Mouse (Mus musculus): ENCODE data around the gene Hoxb6.

Hoxb6 gene

DNA sequence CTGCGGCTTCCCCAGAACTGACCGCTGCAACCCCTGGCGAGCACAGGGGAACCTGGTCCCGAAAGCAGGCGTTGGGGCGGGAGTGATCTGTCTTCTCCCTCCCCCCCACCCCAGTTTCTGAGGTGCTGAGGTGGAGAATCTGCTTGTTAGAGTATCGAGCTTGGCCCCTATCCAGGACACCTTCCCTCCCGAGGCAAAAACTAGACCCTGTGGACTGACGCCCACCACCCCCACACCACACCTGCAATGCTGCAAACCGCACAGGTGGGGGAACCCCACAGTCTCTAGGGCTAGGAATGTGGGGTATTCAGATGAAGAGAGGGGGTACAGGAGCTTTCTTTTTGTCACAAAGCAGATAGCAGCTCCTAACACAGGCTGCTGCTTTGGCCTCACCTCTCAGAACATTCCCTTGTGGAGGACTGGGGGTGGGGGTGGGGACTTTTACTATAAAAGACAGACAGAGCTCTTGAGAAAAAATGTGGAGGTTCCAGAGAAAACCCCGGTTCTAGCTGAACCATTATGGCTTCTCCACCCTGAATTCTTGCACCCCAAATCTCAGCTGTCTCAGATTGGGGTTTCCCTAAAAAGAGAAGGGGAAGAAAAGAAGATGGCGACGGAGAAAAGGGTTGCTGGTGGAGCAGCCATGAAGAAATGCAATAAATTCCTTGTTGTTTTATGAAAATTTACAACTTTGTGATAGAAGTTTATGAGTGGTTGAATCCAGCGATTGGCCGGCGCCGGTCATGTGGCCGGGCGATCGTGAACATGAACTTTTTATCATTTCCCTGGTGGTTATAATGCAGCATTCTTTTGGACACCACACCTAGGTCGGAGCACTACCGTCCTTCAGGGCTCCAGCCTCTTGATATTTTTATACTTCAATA, at the start of gene Hoxb6:
TSS of gene Hoxb6 (plus strand) at position 796 of the 884 bp plus-strand sequence.
- DNase-seq, result no peak

DNA sequence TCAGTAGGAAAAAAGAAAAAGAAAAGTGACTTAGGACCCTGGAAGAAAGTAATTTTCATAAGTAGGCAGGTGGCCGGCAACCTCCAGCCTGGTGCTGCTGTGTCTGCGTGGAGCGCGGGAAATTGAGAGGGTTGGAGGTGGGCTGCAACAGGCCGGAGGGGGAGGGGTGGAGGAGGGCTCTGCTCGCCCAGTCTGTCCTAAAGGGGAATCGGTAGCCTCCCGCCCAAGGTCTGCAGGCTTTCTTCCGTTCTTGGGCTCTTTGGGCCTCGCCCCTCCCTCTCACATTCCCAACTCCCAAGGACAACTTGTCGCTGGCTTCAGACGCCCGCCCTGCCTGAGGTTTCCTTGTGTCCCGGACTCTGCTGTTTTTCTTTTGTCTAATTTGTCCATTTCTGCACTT, 41.4 kb upstream of the Hoxb6 start:
- no peak for DNase-seq

DNA sequence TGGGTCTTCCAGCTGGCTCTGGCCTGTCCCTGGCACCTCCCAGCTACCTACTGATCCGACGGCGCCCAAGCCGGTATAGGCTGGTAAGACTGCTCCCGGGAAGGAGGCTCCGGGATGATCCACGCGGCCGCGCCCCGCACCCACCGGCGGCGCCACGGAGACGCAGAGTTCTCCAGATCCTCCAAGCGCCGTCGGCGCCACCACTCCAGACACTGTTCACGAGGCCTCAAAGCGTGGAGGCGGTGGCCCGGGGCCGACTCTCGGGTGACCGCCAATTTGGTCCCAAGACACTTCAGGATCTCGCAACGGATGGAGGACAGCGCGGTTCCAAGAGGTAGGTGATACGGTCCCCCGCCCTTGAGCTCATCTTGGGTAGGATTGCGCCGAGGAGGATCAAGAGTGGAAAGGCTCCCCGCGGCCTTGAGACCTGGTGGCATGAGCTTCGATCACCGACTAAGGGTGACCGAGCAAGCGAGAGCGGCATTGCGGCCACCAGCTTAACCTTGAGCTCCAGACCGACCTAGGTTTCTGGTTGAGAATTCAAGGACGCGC, 40.7 kb upstream of the Hoxb6 start:
- DNase-seq, result no peak

DNA sequence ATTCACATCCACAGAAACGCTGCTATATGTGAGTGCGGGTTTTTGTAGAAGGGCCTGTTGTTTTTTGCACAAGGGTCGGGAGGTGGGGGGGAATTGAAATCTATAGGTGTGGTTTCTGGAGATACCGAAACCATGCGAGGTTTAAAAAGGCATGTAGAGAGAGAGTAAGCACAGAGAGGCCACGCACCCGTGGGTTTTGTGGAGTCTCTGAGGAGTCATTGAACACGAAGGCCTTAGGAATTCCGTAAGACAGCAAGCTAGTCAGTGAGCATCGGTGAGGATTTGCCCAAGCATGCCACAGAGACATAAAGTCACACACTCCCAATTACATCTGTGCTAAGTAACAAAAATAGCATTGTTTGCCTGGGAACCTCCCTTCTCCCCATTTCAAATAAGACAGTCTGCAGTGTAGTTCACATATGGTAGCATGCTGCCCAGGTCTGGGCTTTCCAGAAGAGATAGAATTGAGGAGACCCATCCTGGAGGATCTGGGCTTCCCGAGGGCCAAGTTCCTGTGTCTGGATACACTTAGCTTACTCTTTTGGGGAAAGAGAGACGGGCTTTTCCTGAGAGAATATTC, 39.6 kb upstream of the Hoxb6 start:
- no peak for DNase-seq

DNA sequence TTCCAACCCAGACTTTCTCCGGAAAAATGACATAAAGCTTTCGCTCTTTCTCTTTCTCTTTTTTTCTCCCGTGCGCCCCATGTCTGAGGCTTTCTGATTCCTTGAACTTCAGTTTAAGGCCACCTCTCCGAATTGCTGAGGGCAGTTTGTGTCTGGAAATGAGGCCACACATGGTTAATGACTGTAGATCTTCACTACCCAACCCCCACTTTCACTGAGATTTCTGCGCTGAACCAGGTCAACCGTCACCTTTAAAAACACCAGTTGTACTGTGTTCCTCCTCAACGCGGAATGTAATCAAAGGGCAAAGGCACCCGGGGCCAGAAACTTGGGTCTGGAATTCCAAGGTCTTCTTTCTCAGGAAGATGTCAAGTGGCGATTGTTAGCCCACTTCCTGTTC, 38.1 kb upstream of the Hoxb6 start:
- DNase-seq, result no peak

DNA sequence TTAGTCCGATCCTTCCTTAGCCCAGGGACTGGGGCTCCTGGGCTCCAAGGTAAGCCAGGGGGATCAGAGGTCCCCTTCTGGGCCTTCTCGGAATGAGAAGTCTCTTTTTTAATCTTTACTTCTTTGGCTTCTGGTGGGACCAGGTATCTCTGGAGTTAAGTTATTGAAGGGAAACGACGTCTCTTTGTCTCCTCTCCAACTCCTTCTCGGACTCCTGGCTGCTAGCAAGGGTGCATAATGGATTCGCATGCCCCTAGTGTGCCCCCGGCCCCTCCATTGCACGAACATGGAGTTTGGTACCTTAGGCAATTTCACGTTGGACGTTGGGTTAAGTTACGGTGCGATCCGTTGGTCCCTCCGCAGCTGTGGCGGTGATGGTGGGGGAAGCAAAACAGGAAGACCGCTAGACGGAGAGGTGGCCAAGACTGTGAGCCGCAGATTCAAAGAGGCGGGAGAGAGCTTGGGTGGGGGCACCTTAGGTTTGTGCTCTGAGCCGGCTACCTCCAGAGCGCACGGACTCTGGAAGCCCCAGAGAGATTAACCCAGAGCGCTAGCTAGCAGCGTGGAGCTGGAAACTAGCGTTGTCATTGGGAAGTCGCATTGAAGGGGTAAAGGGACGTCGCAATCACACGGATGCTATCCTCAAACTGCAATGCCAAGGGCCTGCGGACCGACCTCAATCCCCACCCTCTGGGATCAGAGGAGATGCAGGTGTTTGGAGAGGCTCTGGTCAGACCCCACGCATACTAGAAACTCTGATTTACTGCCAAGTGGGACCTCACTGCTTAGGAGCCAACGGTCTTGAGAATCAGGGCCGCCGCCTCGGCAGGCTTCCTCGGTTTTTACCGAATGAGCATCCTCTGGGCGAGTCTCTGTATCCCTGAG, 36.9 kb upstream of the Hoxb6 start:
- DNase-seq, result no peak

DNA sequence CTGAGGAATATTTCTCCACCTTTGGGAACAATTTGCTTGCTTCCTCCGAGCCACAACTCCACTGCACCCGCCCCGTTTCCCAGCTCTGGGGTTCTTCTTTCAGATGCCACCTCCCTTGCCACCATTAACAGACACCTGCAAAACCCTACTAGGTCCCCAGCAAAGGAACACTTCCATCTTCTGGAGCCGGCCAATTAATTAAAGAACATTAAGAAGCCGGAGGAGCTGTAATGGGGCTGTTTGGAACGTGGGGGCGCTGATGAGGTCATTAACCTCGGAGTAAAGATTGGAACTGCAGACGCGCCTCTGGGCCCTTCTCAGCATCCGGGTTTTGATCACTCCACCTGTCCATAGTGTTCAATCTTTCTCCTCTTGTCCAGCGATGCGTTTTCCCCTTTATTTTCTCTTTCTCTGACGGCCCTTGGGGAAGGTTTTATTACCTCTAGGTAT, 36.3 kb upstream of the Hoxb6 start:
- no peak for DNase-seq

DNA sequence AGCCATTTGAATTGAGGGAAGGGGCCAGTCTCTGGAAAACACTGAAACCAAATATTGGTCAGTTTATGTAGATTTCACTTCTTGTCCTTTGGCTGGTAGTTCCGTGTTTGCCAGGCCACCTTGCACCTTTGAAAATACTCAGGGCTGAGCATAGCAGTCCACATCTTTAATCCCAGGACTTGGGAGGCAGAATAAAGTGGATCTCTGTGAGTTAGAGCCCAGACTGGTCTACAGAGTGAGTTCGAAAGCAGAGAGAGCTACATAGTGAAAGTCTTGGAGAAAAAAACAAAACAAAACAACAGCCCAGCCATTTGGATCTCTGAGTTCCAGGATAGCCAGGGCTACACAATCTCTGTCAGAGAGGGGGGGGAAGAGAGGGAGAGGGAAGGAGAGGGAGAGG, 35.1 kb upstream of the Hoxb6 start:
- no peak for DNase-seq

DNA sequence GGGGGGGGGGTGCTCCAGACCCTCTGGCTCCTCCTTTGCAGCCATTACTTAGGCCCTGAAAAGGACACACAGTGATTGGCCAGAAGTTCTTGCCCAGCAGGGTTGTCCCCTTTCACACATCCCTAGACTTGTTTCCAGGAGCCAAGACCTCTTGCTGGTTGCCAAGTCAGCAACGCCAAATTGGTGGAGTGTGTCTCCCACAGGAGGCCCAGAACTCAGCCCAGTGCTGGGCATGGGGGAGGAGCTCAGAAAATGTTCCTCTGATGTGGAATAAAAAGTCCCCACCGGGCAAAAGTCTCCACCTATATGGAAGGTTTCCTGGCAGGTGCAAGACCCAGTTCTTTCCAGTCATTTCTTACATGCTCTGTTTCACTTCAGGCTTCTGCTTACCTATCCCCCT, 33.2 kb upstream of the Hoxb6 start:
- DNase-seq, result no peak

DNA sequence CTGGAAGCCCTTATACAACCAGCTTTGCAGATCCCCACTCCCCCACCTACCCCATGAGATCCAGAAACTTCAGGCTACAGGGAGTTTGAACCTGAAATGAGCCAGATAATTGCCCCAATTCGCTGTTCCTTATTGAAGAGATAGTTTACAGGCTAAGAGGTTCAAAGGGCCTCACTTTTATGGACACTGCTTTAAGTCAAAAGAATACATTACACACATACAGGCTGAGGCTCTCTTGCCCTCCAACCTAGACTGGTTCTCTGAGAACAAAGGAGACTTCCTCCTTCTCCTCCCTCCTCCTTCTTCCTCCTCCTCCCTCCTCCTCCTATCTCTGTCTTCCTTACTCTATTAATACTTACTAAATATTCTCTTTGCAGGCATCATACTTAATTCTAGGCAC, 32.8 kb upstream of the Hoxb6 start:
- DNase-seq, result no peak

DNA sequence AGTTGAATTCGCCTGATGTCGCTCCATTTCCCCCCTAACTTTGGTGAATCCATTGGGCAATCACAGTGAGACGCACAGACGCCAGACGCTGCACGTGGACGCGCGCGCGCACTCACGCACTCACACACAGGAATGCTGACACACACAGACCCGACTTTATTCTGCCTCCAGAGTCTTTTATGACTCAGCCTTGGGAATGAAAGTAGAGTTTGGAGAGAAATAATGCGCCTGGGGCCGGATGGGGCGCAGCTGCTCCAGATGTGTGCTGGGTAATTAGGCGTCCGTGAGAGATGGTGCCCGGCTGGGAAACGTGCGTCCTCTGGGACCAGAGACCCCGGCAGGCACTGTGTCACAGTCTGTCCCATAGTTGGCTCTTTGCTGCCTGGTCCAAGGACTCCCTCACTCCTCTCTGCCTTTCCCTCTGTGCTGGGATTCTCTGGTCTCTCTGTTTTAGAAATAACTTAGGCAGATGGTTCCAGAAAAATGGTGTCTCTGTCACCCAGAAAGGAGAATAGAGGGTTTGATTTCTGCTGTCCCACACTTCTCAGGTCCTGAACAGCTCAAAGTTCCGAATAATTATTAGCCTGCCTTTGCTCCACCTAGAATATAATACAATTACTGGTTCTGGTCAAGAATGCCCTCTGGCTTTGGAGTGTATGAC, 31.8 kb upstream of the Hoxb6 start:
- DNase-seq, result no peak

DNA sequence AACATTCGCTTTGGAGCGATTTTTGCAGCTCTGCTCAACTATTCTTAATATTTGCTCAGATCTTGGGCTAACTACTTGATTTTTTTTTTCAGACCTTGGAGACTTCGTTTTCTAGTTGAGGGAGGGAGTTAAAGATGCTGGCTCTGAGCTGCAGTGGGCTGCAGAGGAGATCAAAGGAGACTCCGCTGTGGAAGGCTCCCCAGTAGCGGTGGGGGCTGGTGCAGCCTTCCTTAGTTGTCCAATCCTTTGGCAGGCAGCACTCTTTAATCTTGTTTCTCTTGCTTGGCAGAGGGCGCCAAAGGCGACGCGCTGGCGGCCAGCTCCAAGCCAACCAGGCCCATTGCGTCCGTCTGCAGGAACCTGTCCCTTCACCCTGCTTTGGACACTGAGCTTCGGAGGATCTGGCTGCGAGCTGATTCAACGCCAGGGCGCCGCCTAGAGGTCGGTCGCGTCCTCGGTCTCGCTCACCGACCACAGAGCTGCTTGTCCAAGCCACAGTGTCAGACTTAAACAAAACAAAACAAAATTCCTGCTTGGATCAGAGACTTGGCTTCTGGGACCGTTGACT, 30.9 kb upstream of the Hoxb6 start:
- DNase-seq, result no peak

DNA sequence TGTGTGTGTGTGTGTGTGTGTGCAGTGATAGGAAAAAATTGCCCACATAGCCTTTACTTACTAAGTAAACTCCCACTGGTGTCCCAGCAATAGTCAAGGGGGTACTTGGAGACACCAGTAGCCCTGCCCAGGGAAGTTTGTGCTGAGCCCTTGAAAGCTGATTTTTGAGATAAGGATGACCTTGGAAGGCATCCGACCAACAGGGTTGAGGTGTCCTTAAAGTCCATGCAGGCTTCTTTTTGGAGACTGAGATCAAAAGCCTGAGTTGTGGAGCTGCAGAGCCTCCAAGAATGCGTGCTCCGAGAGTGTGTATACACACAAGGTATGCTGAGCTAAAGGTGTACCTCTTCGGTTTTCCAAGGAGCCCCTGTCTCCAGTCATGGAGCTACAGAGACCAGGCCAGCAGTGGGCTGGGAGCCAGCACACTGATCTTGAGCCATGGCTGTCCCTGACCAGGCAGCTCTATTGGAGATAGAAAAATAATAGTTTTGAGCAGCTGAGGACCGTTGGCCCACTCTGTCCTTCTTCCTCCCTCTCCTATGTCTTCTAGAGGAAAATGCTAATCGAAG, 29.9 kb upstream of the Hoxb6 start:
- DNase-seq, result no peak

DNA sequence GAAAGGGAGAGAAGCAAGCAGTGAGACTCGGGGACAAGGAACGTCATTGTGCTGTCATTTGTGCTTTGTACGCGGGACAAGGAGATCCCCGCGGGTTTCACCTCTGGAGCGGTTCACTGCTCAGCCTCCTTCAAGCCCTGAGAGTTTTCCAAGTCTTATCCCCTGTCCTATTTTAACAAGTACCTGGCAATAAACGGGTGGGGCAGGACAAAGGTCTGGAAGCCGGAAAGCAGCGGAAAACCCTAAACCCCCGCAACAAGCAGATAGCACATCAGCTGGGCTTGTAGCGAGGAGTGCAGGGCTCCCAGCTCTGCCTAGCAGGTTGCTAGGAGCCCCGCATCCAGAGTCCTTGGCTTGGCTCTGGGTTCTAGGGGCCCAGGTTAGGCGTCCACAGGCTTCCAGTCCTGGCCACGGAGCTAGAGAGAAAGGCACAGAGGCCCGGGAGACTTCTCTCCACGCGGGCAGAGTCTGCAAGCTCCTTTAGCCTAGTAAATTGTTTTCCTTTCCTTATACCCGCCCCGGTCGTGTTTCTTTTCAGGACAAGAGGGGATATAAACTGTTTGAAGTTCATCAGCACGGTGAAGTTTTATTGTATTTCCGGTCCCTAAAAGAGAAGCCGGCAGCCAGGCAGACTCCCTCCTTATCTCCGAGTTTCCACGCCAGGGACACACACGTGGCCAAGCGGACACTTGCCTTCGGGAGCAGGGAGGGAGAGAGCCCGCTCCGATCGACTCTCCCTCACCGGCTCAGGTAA, 28.5 kb upstream of the Hoxb6 start:
- DNase-seq, result no peak

DNA sequence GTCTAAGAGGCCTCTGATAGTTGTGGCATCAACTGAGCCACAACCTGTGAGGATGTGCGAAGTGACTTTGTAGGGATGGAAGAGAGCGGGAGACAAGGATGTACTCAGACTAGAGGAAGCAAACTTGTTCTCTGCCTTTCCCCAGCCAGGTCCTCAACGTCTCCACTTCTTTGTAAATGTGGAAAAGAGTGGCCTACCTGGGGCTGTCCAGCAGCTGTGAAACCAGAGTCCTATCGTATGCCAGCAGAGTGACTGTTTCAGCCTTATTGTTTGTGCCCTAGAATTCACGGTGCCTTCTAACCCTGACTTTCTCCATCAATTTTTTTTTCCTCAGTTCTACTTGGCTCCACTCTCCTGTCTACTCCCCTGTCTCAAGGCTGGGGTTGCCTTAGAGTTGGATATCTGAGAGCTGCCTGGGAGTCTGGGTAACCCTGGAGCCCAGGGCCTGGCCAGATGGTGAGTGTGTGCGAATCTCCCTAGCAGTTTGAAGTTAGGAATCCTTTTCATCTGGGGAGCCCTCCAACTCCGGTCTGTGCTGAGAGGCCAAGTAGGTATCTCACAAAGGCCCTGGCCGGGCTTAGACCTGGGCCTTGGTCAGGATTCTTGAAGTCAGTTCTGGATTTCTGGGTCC, 27.8 kb upstream of the Hoxb6 start:
- DNase-seq, result no peak

DNA sequence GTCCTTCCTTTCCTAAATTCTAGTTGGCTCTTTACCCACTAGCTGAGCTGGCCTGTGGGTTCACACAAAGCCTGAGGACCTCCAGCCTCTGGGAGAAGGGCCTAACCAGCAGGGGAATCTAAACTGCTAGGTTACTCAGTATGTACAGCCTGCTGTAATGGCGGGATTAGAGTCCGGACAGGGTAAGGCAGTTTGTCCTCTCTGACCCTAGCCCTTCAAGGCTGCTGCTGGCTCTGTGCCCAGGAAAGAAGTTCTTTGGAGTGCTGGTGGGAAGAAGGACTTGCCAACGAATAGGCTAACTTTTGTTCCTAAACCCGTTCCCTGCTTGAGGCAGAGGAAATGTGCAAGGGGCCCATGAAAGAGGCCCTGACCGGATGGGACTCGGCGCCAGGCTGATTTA, 26.3 kb upstream of the Hoxb6 start:
- DNase-seq, result no peak

DNA sequence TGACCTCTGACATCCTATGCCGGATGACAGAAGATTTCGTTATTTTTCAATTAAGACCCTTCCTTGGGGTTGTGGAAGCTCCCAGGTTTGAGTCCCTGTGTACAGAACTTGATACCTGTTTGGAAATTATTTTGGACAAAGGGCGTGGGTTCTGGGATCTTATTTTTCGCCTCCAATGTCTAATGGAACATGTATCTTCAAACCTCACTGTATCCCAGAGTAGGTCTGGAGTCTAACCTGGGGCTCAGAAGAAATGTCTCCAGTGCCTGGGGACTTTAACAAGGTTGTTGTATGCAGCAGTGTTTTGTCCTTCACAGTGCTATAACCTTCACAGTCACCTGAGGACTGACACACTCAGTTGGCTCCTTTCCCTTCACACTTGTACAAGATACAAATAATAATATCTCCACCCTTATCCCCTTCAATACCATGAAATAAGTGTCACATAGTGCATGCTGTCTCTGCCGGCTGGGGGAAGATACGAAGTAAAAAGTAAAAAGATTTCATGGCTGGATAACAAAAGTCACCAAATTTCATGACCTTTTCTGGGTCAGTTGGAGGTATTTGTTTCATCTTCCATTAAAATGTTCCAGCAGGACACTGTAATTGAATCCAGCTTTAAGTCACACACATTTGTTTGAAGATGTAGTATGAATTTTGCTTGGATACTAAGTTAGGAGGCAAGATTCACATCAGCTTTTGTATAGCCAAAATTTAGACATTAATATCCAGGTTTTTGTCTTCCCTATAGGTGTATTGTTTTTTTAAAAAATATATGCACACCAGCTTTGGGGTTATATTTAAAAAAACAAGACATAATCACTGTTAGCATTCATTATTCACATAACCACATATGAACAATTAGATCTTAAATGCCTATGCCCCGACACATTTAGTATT, 25.0 kb upstream of the Hoxb6 start:
- DNase-seq, result no peak

DNA sequence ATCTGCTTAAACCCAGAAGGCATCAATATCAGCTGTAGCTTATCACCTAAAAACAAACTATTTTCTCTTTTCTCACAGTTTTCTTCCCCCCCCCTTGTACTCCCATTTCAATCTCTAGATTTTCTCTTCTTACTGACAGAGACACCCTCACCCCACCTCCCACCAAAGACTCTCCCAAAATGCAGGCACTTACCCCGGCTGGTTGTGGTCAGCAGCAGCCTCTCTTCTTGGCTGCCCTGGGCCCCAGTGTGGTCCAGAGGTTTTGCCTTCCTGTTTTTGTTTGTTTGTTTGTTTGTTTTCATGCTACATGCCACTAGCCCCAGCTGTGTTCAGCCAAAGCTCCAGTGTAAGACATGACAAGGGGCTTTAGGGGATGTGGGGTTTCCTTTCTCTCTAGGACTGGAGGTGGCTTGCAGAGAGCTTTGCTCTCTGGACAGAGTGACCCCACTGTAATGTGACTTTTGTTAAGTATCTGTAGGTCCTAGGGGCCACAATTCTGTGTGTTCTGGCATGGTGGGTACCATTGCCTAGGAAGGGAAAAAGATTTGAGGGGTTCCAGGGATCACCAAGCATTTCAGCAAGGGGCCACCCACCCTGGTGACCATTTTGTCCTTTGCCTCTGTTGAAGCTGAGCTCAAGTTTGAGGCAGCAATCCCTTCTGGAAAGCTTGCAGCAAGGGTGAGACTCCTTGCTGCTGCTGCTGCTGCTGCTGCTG, 24.1 kb upstream of the Hoxb6 start:
- DNase-seq, result no peak

DNA sequence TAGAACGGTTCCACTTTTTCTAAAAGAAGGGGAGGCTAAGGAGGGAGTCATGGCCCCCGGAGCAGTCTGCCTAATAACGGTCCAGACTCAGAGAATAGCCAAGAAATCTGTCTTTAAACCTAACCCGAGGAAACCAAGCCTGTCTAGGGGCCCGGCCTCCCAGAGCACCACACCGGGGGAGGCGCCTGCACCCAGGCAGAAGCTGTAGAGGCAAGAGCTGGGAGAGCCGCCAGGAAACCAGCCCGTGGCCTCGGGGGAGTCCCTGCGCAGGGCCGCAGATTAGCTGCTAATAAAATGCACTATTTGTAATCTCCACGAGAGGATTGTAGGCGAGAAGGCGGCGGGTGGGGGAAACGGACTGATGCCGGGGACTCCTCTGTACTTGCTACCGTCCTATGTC, 22.4 kb upstream of the Hoxb6 start:
- DNase-seq, result no peak
